Mouse (Mus musculus): ENCODE data around the gene Sirt4.
"Not testable (repeated sequence)": the region's sequence is repeated elsewhere in the genome, so short reads cannot be mapped to it uniquely, and the experiment has no call there.

Sirt4 gene

GRCm38 (mm10) chr5:115514896-115515587 is 30.5 kb upstream of the Sirt4 start:
- no peak for DNase-seq (ENCODE audit: low spot score)

- no peak for DNase-seq (ENCODE audit: low spot score)
Measured at GRCm38 (mm10) chr5:115514346-115514745, 29.8 kb upstream of the Sirt4 start.

- DNase-seq (ENCODE audit: low spot score): no peak
Measured at GRCm38 (mm10) chr5:115513721-115514120, 29.2 kb upstream of the Sirt4 start.

- DNase-seq (ENCODE audit: low spot score): no peak
Measured at GRCm38 (mm10) chr5:115513246-115513645, 28.7 kb upstream of the Sirt4 start.

- no peak for DNase-seq (ENCODE audit: low spot score)
Measured at GRCm38 (mm10) chr5:115512375-115512774, 27.9 kb upstream of the Sirt4 start.

- no peak for DNase-seq (ENCODE audit: low spot score)
Measured at GRCm38 (mm10) chr5:115509790-115510689, 25.5 kb upstream of the Sirt4 start.

- no peak for DNase-seq (ENCODE audit: low spot score)
Measured at GRCm38 (mm10) chr5:115509321-115509761, 24.8 kb upstream of the Sirt4 start.

GRCm38 (mm10) chr5:115508859-115509147 is 24.3 kb upstream of the Sirt4 start:
- DNase-seq (ENCODE audit: low spot score): no peak

- DNase-seq (ENCODE audit: low spot score): no peak
Measured at GRCm38 (mm10) chr5:115507981-115508858, 23.7 kb upstream of the Sirt4 start.

- no peak for DNase-seq (ENCODE audit: low spot score)
Measured at GRCm38 (mm10) chr5:115507267-115507980, 22.9 kb upstream of the Sirt4 start.

- DNase-seq (ENCODE audit: low spot score): peak; percentile 91
Measured at GRCm38 (mm10) chr5:115506454-115507201, 22.1 kb upstream of the Sirt4 start, which contains the start of gene Pxn. Gene Pxn, plus strand, starts transcription at chr5:115506676.

- not testable (repeated sequence) for DNase-seq (ENCODE audit: low spot score)
Measured at GRCm38 (mm10) chr5:115505617-115506016, 21.1 kb upstream of the Sirt4 start.

GRCm38 (mm10) chr5:115503035-115503434 is 18.5 kb upstream of the Sirt4 start:
- DNase-seq (ENCODE audit: low spot score): no peak

- no peak for DNase-seq (ENCODE audit: low spot score)
Measured at GRCm38 (mm10) chr5:115500383-115500935, 15.9 kb upstream of the Sirt4 start.

- no peak for DNase-seq (ENCODE audit: low spot score)
Measured at GRCm38 (mm10) chr5:115498307-115499240, 14.0 kb upstream of the Sirt4 start.

GRCm38 (mm10) chr5:115497033-115497432 is 12.5 kb upstream of the Sirt4 start:
- DNase-seq (ENCODE audit: low spot score): no peak

- not testable (repeated sequence) for DNase-seq (ENCODE audit: low spot score)
Measured at GRCm38 (mm10) chr5:115495618-115496017, 11.1 kb upstream of the Sirt4 start.

GRCm38 (mm10) chr5:115493441-115493840 is 8.9 kb upstream of the Sirt4 start:
- no peak for DNase-seq (ENCODE audit: low spot score)

GRCm38 (mm10) chr5:115492711-115493335 is 8.3 kb upstream of the Sirt4 start:
- no peak for DNase-seq (ENCODE audit: low spot score)

Measured in embryo, embryonic 10.5 days (tissue).